Mouse (Mus musculus) liver, embryonic 16.5 days (tissue): ENCODE measurements around the gene Rangap1. TPM values are rescaled to one million over a fixed set of nuclear protein-coding genes. Genes with fewer than 3 reads are reported as not detected.

ENCODE experiments used
- ATAC-seq: fragments of 200-750 bp; cut with Nextera tagmentation; 2 replicates; pipeline ENCODE4 v1.8.0; 2017; ENCODE audit warnings: low read depth, mild to moderate bottlenecking, moderate number of reproducible peaks, moderate library complexity
- H3K27ac ChIP-seq: fragments of 300-500 bp; sonication (generic); 2 replicates; pipeline ENCODE4 v1.5.1; 2014; ENCODE audit warnings: mild to moderate bottlenecking, low read length
- H3K27me3 ChIP-seq: fragments of 300-500 bp; sonication (generic); 2 replicates; pipeline ENCODE4 v1.6.1; 2014; ENCODE audit warnings: low read depth, low read length, mixed read lengths; ENCODE audit not compliant: control insufficient read depth, insufficient read depth
- H3K36me3 ChIP-seq: fragments of 300-500 bp; sonication (generic); 2 replicates; pipeline ENCODE4 v1.6.1; 2014; ENCODE audit warnings: mild to moderate bottlenecking; ENCODE audit not compliant: control insufficient read depth, insufficient read depth
- H3K4me1 ChIP-seq: fragments of 300-500 bp; sonication (generic); 2 replicates; pipeline ENCODE4 v1.6.1; 2014; ENCODE audit warnings: low read depth, low read length, mixed read lengths; ENCODE audit not compliant: control insufficient read depth
- H3K4me2 ChIP-seq: fragments of 300-500 bp; sonication (generic); 2 replicates; pipeline ENCODE4 v1.6.1; 2014; ENCODE audit warnings: low read depth, low read length, mixed read lengths
- H3K4me3 ChIP-seq: fragments of 300-500 bp; sonication (generic); 2 replicates; pipeline ENCODE4 v1.5.1; 2014; ENCODE audit warnings: low read depth, mild to moderate bottlenecking, low read length
- H3K9ac ChIP-seq: fragments of 300-500 bp; sonication (generic); 2 replicates; pipeline ENCODE4 v1.6.1; 2014; ENCODE audit warnings: low read depth, low read length
- H3K9me3 ChIP-seq: fragments of 300-500 bp; sonication (generic); replicated peaks from 2 replicates; pipeline ENCODE4 v1.6.1; 2016; ENCODE audit warnings: low read length; ENCODE audit not compliant: control insufficient read depth
- WGBS: fragments of 180-500 bp; shearing (Covaris S2); extraction: QIAGEN DNeasy Blood & Tissue Kit; methylation state at CpG from one replicate; pipeline ENCODE4 v1.1.7; 2014; ENCODE audit not compliant: insufficient replicate concordance; 5-methylcytosine and 5-hydroxymethylcytosine counted together
- polyA plus RNA-seq: library from polyadenylated mRNA; unstranded; fragments of >200 nt; fragmentation: Nextera tagmentation; extraction: Ambion mirVana; gene quantifications from 2 replicates; pipeline ENCODE4 v1.2.1, GENCODE M21; 2015

Rangap1 gene
- polyA plus RNA-seq, 1 experiment from 2014 or later = 63.6 TPM

- Histone ChIP-seq H3K4me3 (peak overlapping the region; percentile 100), H3K4me2 (peak overlapping the region; percentile 73), H3K27me3 (peaks cover 4% of the 10 kb centered on the region), H3K36me3 (peaks cover 7% of the 10 kb centered on the region), H3K27ac (peak overlapping the region; percentile 86), H3K4me1 (peaks cover 21% of the 10 kb centered on the region), H3K9ac (peak overlapping the region; percentile 94), H3K9me3 (no peaks in the 10 kb centered on the region)
- ATAC-seq = peak; percentile 37
- WGBS = under 1% methylated on average over 49 of the region's 49 CpGs
These were observed 16.0 kb downstream of the Rangap1 start for GRCm38 (mm10) chr15:81729241-81729791.

- H3K9ac ChIP-seq = no peak overlapping the region
- H3K4me2 ChIP-seq = no peak overlapping the region
These were observed 19.4 kb downstream of the Rangap1 start for GRCm38 (mm10) chr15:81725965-81726364.

DNA sequence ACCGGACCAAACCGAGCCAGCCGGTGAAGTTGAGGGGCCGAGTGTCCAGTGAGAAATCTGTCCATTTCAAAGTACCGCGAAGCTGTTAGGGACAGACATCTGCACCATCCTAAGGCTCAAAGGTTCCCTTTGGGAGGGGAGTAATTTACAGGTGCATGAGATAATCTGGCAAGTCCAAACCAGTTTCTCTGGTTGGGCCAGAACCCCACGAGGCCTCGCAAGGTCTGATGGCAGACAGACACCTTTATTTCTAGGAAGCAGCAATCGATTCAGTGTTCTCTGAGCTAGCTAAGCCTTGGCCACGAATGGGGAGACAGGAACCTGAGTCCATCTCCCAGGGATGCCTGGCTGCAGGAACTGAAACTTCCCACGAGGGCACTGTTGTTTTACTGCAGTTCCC is 21.7 kb downstream of the Rangap1 start:
- Histone ChIP-seq H3K27ac (no peak overlapping the region), H3K9ac (no peak overlapping the region), H3K4me2 (no peak overlapping the region), H3K4me1 (peaks cover 18% of the 10 kb centered on the region), H3K27me3 (no peaks in the 10 kb centered on the region), H3K9me3 (no peaks in the 10 kb centered on the region), H3K4me3 (no peak overlapping the region), H3K36me3 (peaks cover 62% of the 10 kb centered on the region)
- 89% methylated on average over 11 of the region's 11 CpGs for WGBS
- no peak for ATAC-seq

More at GRCm38 (mm10) chr15:81725965-81726364, 19.4 kb downstream of the Rangap1 start:
- Histone ChIP-seq H3K4me3 (no peak overlapping the region), H3K27me3 (no peaks in the 10 kb centered on the region), H3K27ac (no peak overlapping the region), H3K36me3 (peaks cover 40% of the 10 kb centered on the region), H3K4me1 (peaks cover 21% of the 10 kb centered on the region), H3K9me3 (no peaks in the 10 kb centered on the region)
- 96% methylated on average over 8 of the region's 8 CpGs for WGBS
- ATAC-seq = no peak

DNA sequence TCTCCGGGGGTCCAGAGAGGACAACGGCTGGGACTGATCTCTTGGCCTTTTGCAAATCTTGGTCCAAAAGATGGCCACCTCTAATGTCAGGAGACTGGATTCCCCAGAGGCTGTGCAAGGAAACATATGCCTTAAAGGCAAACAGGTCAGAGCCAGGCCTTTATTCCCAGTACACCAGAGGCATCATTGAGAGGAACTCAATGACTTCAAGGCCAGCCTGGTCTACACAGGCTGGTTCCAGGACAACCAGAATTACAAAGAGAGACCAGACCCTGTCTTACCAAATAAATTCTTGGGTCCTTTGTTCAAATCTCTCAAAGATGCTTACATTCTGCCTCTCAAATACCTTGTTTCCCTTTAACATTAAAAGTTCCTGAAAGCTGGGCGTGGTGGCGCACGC is 23.0 kb downstream of the Rangap1 start:
- no peak overlapping the region for H3K27ac ChIP-seq
- ATAC-seq = no peak
- H3K4me2 ChIP-seq = no peak overlapping the region
- H3K9ac ChIP-seq = no peak overlapping the region
- H3K4me1 ChIP-seq = peaks cover 7% of the 10 kb centered on the region; the same call in 1 of the 2 replicates
- no peak overlapping the region for H3K4me3 ChIP-seq
- peaks cover 73% of the 10 kb centered on the region for H3K36me3 ChIP-seq
- no peaks in the 10 kb centered on the region for H3K9me3 ChIP-seq
- no peaks in the 10 kb centered on the region for H3K27me3 ChIP-seq
- WGBS = 95% methylated on average over 5 of the region's 5 CpGs

DNA sequence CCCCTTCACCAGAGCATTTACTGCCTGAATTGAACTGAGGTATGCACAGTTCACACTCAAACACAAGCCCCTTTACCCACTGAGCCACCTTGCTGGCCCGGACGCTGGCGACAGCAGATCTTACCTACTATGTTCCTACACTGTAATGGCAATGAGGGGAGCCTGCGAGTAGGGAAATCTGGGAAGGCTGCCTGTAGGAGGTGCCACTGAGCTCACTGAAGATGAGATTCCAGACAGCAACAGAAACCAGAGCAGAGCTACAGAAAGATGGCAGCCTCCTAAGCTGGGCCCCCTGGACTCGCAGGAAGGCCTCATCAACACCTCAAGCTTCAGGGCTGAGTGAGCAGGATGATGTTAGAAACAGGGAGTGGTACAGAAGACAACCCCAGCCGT is 26.2 kb downstream of the Rangap1 start:
- Histone ChIP-seq H3K4me1 (no peaks in the 10 kb centered on the region), H3K27me3 (no peaks in the 10 kb centered on the region), H3K9ac (no peak overlapping the region), H3K9me3 (no peaks in the 10 kb centered on the region), H3K4me3 (no peak overlapping the region), H3K36me3 (peaks cover 90% of the 10 kb centered on the region), H3K27ac (no peak overlapping the region), H3K4me2 (no peak overlapping the region)
- 91% methylated on average over 6 of the region's 6 CpGs for WGBS
- ATAC-seq = no peak

- 89% methylated on average over 9 of the region's 9 CpGs for WGBS
- H3K36me3 ChIP-seq = peaks cover 90% of the 10 kb centered on the region
- ATAC-seq = no peak
These were observed 26.8 kb downstream of the Rangap1 start for GRCm38 (mm10) chr15:81718336-81719138.

GRCm38 (mm10) chr15:81713742-81714141 is 31.6 kb downstream of the Rangap1 start:
- Histone ChIP-seq H3K4me1 (no peaks in the 10 kb centered on the region; the same call in 1 of the 2 replicates), H3K27ac (no peak overlapping the region), H3K27me3 (no peaks in the 10 kb centered on the region), H3K36me3 (peaks cover 85% of the 10 kb centered on the region), H3K9me3 (no peaks in the 10 kb centered on the region), H3K4me2 (no peak overlapping the region), H3K9ac (no peak overlapping the region), H3K4me3 (no peak overlapping the region)
- ATAC-seq = no peak
- 84% methylated on average over 6 of the region's 6 CpGs for WGBS

More at GRCm38 (mm10) chr15:81718336-81719138, 26.8 kb downstream of the Rangap1 start:
- Histone ChIP-seq H3K9me3 (no peaks in the 10 kb centered on the region), H3K4me2 (no peak overlapping the region), H3K4me1 (no peaks in the 10 kb centered on the region), H3K27ac (no peak overlapping the region), H3K9ac (no peak overlapping the region), H3K27me3 (no peaks in the 10 kb centered on the region), H3K4me3 (no peak overlapping the region)

DNA sequence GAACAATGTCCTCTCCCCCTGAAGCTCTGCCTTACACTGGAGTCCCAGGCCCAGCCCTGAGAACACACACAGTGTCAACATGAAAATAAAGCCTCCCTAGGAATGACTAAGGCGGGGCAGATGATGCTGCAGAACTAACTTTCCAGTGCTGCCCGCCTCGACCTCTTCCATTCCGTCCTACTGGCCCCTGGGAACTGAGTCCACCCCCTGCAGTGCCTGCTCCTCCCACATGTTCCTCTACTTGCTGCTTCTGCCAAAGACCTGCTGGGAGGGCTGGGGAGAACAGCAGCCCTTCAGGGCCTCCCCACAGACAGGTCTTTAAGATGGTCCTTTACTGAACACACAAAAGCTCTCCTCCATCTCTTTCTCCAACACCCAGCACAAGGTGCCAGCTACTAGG is 34.5 kb downstream of the Rangap1 start:
- no peaks in the 10 kb centered on the region for H3K9me3 ChIP-seq
- H3K9ac ChIP-seq = no peak overlapping the region
- H3K36me3 ChIP-seq = peaks cover 80% of the 10 kb centered on the region
- ATAC-seq = no peak
- H3K27me3 ChIP-seq = no peaks in the 10 kb centered on the region
- H3K4me3 ChIP-seq = no peak overlapping the region
- H3K27ac ChIP-seq = no peak overlapping the region
- H3K4me1 ChIP-seq = no peaks in the 10 kb centered on the region; the same call in 1 of the 2 replicates
- WGBS = 89% methylated on average over 4 of the region's 4 CpGs
- no peak overlapping the region for H3K4me2 ChIP-seq

DNA sequence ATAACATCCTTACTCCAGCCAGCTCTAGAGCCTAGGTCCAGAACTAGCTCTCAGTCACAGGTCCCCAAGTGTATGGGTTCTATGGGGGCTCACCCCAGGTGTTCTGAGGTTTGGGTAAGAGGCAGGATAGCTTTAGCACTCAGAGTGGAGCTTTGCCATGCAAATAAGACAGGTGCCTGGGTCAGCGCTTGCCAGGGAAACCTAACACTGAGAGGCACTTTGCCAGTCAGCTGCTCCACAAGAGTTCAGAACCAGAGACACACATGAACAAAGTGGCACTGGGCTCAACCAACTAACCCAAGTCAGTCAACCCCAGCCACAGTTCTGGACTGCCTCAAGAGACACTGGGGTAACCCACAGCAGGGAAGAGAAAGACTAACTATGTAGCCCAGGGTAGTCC is 35.6 kb downstream of the Rangap1 start:
- H3K27ac ChIP-seq = no peak overlapping the region
- no peaks in the 10 kb centered on the region; the same call in 1 of the 2 replicates for H3K4me1 ChIP-seq
- no peak for ATAC-seq
- no peaks in the 10 kb centered on the region for H3K9me3 ChIP-seq
- H3K4me3 ChIP-seq = no peak overlapping the region
- no peak overlapping the region for H3K9ac ChIP-seq
- H3K4me2 ChIP-seq = no peak overlapping the region
- H3K36me3 ChIP-seq = peaks cover 82% of the 10 kb centered on the region
- WGBS = 100% methylated on average over 1 of the region's 1 CpGs
- no peaks in the 10 kb centered on the region for H3K27me3 ChIP-seq
